Mouse (Mus musculus) brain, embryonic 14.5 days (tissue): ENCODE measurements around the gene Tmem94.

Source experiments
- CTCF ChIP-seq: fragments of 200-500 bp; IDR thresholded peaks from 2 replicates; pipeline ENCODE4 v1.5.1; 2012; ENCODE audit warnings: inconsistent platforms, mild to moderate bottlenecking, moderate library complexity, borderline replicate concordance; ENCODE audit not compliant: insufficient read depth, insufficient read length; ENCODE audit errors: extremely low read depth
- POLR2A ChIP-seq: fragments of 200-500 bp; IDR thresholded peaks from 2 replicates; pipeline ENCODE4 v1.6.1; 2012; ENCODE audit warnings: mild to moderate bottlenecking, inconsistent platforms, borderline replicate concordance; ENCODE audit not compliant: poor library complexity, insufficient read depth, insufficient read length, severe bottlenecking; ENCODE audit errors: extremely low read depth

DNA sequence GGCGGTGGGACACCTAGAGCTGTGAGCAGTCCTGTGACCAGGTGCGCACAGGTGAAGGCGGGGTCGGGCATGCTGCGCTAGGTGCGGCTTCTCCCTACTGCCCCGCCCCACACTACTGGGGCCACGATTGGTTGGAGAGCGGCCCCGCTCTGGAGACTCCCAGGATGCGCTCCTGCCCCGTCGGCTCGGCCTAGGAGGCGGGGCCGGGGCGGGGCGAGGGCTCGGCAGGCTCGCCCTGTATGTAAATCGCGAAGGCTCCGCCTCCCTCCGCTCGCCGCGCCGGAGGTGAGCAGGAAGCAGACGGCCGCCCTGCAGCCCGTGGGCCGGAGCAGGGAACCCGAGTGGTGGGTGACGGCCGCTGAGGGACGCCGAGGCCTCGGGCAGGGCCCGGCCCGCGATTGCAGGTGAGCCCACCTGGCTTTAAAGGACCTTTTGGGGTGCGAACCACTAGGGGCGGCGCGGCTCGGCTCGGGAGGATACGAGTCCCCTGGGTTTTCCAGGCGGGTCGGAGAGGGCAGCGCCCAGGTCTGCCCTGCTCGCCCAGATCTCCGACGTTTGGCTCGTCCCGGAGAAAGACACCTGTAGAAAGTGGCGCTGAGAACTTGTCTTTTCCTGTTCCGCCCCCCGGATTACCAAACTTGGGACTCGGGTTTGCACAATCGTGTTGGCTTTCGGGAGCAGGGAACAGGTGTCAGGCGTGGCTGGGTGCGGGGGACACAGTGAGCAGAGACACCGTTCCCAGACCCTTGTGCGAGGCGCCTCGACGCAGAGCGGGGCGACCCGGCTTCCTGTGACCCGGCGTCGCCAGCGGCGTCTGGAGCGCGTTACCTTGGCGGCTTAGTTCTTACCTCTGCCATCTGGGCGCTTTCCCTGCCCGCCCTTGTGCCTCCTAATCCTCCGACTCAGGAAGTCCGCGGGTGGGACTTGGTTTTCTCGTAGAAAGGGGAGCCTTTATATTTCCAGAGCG lies 58.8 kb downstream of the Tmem94 start, which contains the start of gene Llgl2:
- TF ChIP-seq POLR2A: peak; percentile 31; the same call in 1 of the 2 replicates
- 0 out of 2 replicates have a peak, but pooled peaks have one; percentile 8 for TF ChIP-seq CTCF
